Mouse (Mus musculus) limb, embryonic 10.5 days (tissue): ENCODE results near the gene Commd7. TPM values are rescaled to one million over a fixed set of nuclear protein-coding genes. Genes with fewer than 3 reads are reported as not detected.

ENCODE experiments used
- DNase-seq: peaks from one replicate; pipeline ENCODE4 v3.0.0-alpha.2; 2017; ENCODE audit warnings: low spot score
- H3K27ac ChIP-seq: fragments of 300-500 bp; sonication (generic); 2 replicates; pipeline ENCODE4 v1.5.1; 2016; ENCODE audit warnings: mild to moderate bottlenecking
- H3K27me3 ChIP-seq: fragments of 300-500 bp; sonication (generic); 2 replicates; pipeline ENCODE4 v1.6.1; 2016; ENCODE audit warnings: low read depth, mild to moderate bottlenecking; ENCODE audit not compliant: poor library complexity, severe bottlenecking
- H3K36me3 ChIP-seq: fragments of 300-500 bp; sonication (generic); 2 replicates; pipeline ENCODE4 v1.6.1; 2016; ENCODE audit warnings: mild to moderate bottlenecking, moderate library complexity
- H3K4me1 ChIP-seq: fragments of 300-500 bp; sonication (generic); 2 replicates; pipeline ENCODE4 v1.6.1; 2016
- H3K4me3 ChIP-seq: fragments of 300-500 bp; sonication (generic); 2 replicates; pipeline ENCODE4 v1.5.1; 2016; ENCODE audit warnings: mild to moderate bottlenecking, moderate library complexity
- H3K9me3 ChIP-seq: fragments of 300-500 bp; sonication (generic); replicated peaks from 2 replicates; pipeline ENCODE4 v1.6.1; 2016; ENCODE audit warnings: mild to moderate bottlenecking
- WGBS: fragments of 180-500 bp; shearing (Covaris S2); methylation state at CpG from one replicate; pipeline ENCODE4 v1.1.7; 2016; 5-methylcytosine and 5-hydroxymethylcytosine counted together
- polyA plus RNA-seq: library from polyadenylated mRNA; unstranded; fragments of >200 nt; fragmentation: Nextera tagmentation; extraction: Ambion mirVana; gene quantifications from 2 replicates; pipeline ENCODE4 v1.2.1, GENCODE M21; 2016

The Commd7 gene
- polyA plus RNA-seq, 1 experiment from 2014 or later: 74.4 TPM

GRCm38 (mm10) chr2:153577122-153577521 is 55.5 kb downstream of the Commd7 start:
- 70% methylated on average over 4 of the region's 4 CpGs for WGBS
- Histone ChIP-seq H3K4me1 (peaks cover 13% of the 10 kb centered on the region), H3K27me3 (no peaks in the 10 kb centered on the region), H3K27ac (no peak overlapping the region), H3K9me3 (no peaks in the 10 kb centered on the region), H3K36me3 (no peaks in the 10 kb centered on the region), H3K4me3 (no peak overlapping the region)
- no peak for DNase-seq

GRCm38 (mm10) chr2:153576150-153576549 is 56.4 kb downstream of the Commd7 start:
- Histone ChIP-seq H3K4me1 (peaks cover 13% of the 10 kb centered on the region), H3K36me3 (no peaks in the 10 kb centered on the region), H3K4me3 (no peak overlapping the region), H3K27ac (0 out of 2 replicates have a peak overlapping the region, but pooled peaks have one; percentile 21), H3K27me3 (no peaks in the 10 kb centered on the region), H3K9me3 (no peaks in the 10 kb centered on the region)
- 76% methylated on average over 3 of the region's 3 CpGs for WGBS
- DNase-seq: no peak

GRCm38 (mm10) chr2:153575554-153575953 is 57.0 kb downstream of the Commd7 start:
- Histone ChIP-seq H3K9me3 (no peaks in the 10 kb centered on the region), H3K27ac (peak overlapping the region; percentile 21; the same call in 1 of the 2 replicates), H3K4me1 (peaks cover 13% of the 10 kb centered on the region), H3K36me3 (no peaks in the 10 kb centered on the region), H3K4me3 (no peak overlapping the region), H3K27me3 (no peaks in the 10 kb centered on the region)
- WGBS: 38% methylated on average over 6 of the region's 6 CpGs
- DNase-seq: no peak

- H3K9me3 ChIP-seq: no peaks in the 10 kb centered on the region
- H3K27ac ChIP-seq: no peak overlapping the region
- H3K36me3 ChIP-seq: no peaks in the 10 kb centered on the region
- peaks cover 13% of the 10 kb centered on the region for H3K4me1 ChIP-seq
- no peaks in the 10 kb centered on the region for H3K27me3 ChIP-seq
- 85% methylated on average over 9 of the region's 9 CpGs for WGBS
- H3K4me3 ChIP-seq: no peak overlapping the region
- no peak for DNase-seq
These were observed 59.5 kb downstream of the Commd7 start for GRCm38 (mm10) chr2:153573101-153573500.

GRCm38 (mm10) chr2:153568541-153568940 is 64.0 kb downstream of the Commd7 start:
- Histone ChIP-seq H3K4me3 (no peak overlapping the region), H3K4me1 (no peaks in the 10 kb centered on the region), H3K27ac (no peak overlapping the region), H3K9me3 (no peaks in the 10 kb centered on the region), H3K36me3 (no peaks in the 10 kb centered on the region), H3K27me3 (no peaks in the 10 kb centered on the region)
- DNase-seq: no peak
- 92% methylated on average over 6 of the region's 6 CpGs for WGBS

- Histone ChIP-seq H3K9me3 (no peaks in the 10 kb centered on the region), H3K36me3 (no peaks in the 10 kb centered on the region), H3K4me1 (no peaks in the 10 kb centered on the region), H3K27ac (no peak overlapping the region), H3K4me3 (no peak overlapping the region), H3K27me3 (no peaks in the 10 kb centered on the region)
- 80% methylated on average over 4 of the region's 4 CpGs for WGBS
- DNase-seq: no peak
These were observed 64.6 kb downstream of the Commd7 start for GRCm38 (mm10) chr2:153568013-153568412.

Other genes starting within 250 kb of the Commd7 start
- gene 4930404H24Rik, start 140.0 kb downstream of the Commd7 start, polyA plus RNA-seq: not detected in 2 replicates
- 15.8 and 17.2 TPM in 2 replicates for gene Nol4l, start 102.8 kb downstream of the Commd7 start, polyA plus RNA-seq
- 26.1 and 26.2 TPM in 2 replicates for gene Dnmt3b, start 16.7 kb upstream of the Commd7 start, polyA plus RNA-seq
- not detected in 2 replicates for gene Dnmt3c, start 63.9 kb upstream of the Commd7 start, polyA plus RNA-seq
- gene Mapre1, start 108.5 kb upstream of the Commd7 start, polyA plus RNA-seq: 256 and 264 TPM in 2 replicates
- 0.06 TPM in 1 of 2 replicates, not detected in the other for gene Efcab8, start 147.2 kb upstream of the Commd7 start, polyA plus RNA-seq
- not detected in 2 replicates for gene Sun5, start 238.3 kb upstream of the Commd7 start, polyA plus RNA-seq
- not detected in 2 replicates for gene Bpifb2, start 242.3 kb upstream of the Commd7 start, polyA plus RNA-seq